Mouse (Mus musculus): Measurements from ENCODE around the gene Crybg1. TPM values are rescaled to one million over a fixed set of nuclear protein-coding genes. Genes with fewer than 3 reads are reported as not detected.

Gene Crybg1
- total RNA-seq, 2 experiments from 2014 or later, result 3.0 to 4.3 TPM

Other genes starting within 250 kb of the Crybg1 start
- 10 to 100 TPM; 12.3 to 13.5 TPM for gene Qrsl1, start 247.1 kb downstream of the Crybg1 start, total RNA-seq (2021)
- gene Rtn4ip1, start 247.0 kb downstream of the Crybg1 start, total RNA-seq (2021), result 10 to 100 TPM; 18.4 to 19.3 TPM
- gene Atg5, start 119.5 kb upstream of the Crybg1 start, total RNA-seq (2021), result 10 to 100 TPM; 25.3 to 25.5 TPM